Mouse (Mus musculus) hindlimb bud, embryonic 11.5 days (tissue): ENCODE results near the gene Timp2.
"Not testable (repeated sequence)": the region's sequence is repeated elsewhere in the genome, so short reads cannot be mapped to it uniquely, and the experiment has no call there.

Experiments used
- DNase-seq: peaks from one replicate; pipeline ENCODE4 v3.0.0-alpha.2; 2012; ENCODE audit warnings: low read depth, low spot score; ENCODE audit errors: extremely low spot score

Timp2 gene

GRCm38 (mm10) chr11:118355640-118356039 is at the start of gene Timp2:
TSS of gene Timp2 (minus strand) at chr11:118355740.
- DNase-seq = no peak

DNA sequence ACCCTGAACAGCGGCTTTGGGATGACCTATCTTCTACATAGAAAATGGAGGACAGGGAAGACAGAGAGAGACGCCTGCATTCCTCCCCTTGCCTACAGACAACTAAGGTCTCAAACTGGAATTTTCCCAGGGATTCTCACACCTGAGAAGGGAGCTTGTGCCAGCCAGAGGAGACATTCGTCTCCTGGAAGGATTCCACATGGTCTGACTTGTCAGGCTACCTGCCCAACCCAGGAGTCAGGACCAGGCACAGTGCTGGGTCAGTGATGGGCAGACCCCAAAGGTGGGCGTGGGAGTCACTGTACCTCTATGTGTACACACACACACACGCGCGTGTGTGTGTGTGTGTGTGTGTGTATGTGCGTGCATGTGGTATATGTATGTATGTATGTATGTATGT is 49.8 kb upstream of the Timp2 start:
- DNase-seq = no peak

GRCm38 (mm10) chr11:118403951-118404899 is 48.7 kb upstream of the Timp2 start:
- DNase-seq = no peak

GRCm38 (mm10) chr11:118403183-118403582 is 47.6 kb upstream of the Timp2 start:
- no peak for DNase-seq

GRCm38 (mm10) chr11:118401760-118402280 is 46.3 kb upstream of the Timp2 start, which contains the start of gene Lgals3bp:
TSS of gene Lgals3bp (minus strand) at chr11:118402092.
- no peak for DNase-seq

DNA sequence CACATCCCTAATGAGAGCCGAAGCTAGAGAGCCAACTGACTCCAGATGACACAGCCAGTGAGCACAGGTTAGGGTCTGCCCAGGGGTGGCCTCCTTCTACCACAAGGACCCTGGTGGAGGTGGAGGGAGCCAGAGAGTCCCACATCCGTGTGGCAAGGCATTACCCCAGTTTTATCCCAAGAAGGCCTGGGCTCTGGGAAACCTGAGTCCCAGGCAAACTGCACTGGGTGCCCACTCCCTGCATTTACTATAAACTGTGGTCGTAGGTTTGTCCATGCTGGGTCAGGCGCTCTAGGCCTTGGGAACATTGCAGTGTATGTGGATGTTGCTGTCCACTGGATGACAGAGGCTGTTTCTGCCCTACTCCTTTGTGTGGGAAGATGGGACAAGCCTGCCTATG is 45.7 kb upstream of the Timp2 start:
- no peak for DNase-seq

DNA sequence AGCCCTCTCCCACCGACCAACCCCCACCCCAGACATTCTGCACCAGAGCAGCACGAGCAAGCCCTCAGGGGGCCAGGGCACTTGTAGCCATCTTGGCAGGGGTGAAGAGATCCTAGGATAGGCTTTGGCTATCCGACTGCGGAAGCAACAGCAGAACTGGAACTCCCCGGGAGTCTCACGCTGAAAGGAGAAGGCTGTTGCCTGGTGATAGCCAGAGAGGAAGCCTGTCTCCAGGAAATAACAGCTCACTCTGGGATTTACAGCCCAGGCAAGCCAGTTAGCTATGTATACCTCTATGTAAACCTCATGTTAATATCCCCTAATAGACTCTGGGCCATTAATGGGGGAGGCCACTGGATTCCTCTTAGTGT is 45.0 kb upstream of the Timp2 start:
- no peak for DNase-seq

GRCm38 (mm10) chr11:118399891-118400565 is 44.5 kb upstream of the Timp2 start:
- DNase-seq = no peak

DNA sequence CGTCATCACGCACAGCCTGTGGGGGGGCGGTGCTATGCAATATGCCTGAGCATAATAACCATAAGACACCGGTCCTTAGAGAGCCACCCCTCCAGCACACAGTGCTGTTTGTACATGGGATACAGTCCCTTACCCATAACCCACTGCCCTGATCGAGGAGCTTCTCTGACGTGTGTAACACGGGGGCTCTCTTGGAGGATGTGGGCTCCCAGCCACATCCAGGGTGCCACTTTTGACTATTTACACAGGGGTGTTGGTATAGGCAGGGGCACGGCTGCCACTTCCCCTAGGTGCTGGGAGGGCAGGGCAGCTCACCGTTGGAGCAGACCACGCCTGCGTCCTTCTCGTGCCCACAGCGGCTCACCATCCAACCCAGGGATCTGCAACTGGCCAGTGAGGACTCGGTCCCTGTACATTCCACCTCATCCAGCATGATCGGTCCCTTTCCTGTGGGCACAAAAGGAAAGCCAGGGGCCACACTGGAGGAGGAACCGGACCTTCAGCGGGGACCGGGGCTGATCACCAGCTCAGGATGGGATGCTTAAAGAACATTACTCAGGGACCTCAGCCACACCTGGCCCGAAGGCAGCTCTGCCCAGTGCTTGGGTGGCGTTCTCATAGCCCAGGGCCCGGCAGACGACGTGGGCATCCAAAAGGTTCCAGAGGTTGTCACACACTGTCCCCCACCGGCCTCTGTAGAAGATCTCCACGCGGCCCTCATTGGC is 42.4 kb upstream of the Timp2 start:
- DNase-seq = no peak

- DNase-seq = no peak
Measured at GRCm38 (mm10) chr11:118394538-118394937, 39.0 kb upstream of the Timp2 start.

DNA sequence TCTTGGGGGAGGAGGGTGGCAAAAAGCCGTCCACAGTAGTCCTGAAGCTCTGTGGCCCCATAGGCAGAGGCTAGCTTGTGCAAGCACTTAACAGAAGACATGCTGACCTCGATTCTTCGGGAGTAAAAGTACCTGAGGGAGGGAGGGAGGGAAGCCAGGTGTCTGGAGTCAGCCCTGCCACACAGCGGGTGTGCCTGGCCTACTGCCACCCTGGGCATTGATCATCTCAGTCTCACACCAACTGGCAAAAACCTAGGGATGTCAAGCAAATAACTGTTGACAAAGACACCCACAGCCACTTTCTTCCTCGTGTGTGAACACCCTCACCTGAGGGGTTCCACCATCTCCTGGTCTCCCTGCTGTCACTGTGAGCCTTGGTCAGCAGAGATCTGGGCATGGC is 38.5 kb upstream of the Timp2 start:
- DNase-seq = no peak

DNA sequence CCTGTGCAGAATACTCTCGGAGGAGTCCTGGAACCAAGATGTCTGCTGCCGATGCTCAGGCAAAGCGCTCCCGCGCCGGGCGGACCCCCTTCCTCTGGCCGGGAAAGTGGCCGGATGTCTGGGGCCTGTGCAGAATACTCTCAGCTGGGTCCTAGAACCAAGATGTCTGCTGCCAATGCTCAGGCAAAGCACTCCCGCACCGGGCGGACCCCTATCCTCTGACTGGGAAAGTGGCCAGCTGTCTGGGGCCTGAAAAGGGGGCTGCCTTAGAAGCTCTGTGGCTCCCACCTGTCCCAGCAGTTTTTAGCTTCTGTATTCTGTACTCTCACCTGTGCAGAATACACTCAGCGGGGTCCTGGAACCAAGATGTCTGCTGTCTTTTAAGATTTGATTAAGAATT is 32.3 kb upstream of the Timp2 start:
- not testable (repeated sequence) for DNase-seq

DNA sequence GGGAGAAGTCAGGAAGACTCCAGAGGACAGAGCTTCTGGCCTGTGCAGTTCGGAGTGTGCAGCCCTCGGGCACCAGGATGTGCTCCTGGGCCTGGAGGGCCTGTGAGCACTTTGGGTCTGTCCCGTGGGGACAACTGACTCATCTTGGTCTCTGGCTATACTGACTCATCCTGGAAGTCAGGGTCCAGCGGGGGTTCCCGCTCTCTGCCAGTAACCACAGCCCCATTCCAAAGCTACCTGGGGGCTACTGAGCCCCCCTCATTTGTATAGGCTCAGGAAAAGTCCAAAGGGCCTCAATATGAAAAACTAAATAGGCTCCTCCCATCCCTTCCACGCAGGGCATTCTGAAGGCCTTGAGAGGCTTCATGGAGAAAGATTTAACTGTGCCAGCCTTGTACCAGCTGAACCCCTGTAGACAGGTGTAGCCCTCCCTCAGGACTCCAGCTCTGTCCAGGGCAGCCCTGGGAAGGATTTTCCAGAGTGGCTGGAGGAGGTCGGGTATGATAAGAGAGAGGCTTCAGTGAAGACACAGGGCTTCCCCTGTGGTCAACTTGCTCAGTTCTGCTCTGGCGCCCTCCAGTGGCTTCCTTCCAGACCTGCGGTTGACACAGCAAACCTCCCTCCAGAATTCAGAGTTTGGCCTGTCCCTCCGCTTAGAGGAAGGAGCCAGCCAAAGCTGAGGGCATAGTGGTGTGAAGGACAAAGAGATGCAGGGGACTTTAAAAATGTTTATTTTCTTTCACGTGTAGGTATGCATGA is 23.9 kb upstream of the Timp2 start:
- DNase-seq = no peak

- DNase-seq = no peak
Measured at GRCm38 (mm10) chr11:118378656-118379055, 23.1 kb upstream of the Timp2 start.

- not testable (repeated sequence) for DNase-seq
Measured at GRCm38 (mm10) chr11:118376323-118376722, 20.8 kb upstream of the Timp2 start.

DNA sequence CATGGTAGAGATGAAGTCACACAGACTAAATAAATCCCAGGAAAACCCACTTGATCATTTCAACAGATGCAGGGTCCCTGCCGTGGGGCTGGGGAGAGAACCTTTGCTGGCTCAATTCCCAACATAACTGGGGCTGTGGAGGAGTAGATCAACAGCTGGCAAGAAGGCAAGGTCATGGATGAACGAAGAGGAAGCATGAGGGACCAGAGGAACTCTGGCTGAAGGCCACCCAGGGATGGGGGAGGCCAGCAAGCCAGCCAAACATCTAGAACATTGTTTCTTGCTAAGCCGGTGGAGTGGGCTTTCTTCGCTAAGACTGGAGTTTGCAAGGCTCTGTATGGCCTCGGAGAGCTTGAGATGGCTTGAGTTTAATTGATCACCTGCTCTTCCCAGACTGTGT is 20.3 kb upstream of the Timp2 start:
- no peak for DNase-seq

- no peak for DNase-seq
Measured at GRCm38 (mm10) chr11:118375461-118375860, 19.9 kb upstream of the Timp2 start.

GRCm38 (mm10) chr11:118375006-118375405 is 19.5 kb upstream of the Timp2 start:
- no peak for DNase-seq

GRCm38 (mm10) chr11:118374506-118374905 is 19.0 kb upstream of the Timp2 start:
- no peak for DNase-seq

DNA sequence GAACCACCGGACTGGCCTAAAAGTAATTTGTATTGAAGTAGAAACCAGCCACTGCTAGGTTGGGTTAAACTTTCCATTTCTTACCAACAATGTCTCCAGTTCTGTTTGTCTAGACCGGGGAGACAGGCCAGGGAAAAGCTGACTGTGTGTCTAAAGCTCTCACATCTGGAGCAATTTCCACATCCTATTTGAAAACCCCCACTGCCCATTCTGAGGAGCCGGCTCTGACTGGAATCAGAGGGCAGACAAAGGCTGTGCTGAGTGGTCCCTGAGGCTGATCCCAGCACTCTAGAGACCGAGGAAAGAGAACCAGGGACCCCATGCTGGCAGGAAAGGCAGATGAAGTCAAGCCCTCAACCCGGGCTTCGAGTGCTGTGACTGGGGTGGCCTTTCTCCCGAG is 17.1 kb upstream of the Timp2 start:
- DNase-seq = no peak

DNA sequence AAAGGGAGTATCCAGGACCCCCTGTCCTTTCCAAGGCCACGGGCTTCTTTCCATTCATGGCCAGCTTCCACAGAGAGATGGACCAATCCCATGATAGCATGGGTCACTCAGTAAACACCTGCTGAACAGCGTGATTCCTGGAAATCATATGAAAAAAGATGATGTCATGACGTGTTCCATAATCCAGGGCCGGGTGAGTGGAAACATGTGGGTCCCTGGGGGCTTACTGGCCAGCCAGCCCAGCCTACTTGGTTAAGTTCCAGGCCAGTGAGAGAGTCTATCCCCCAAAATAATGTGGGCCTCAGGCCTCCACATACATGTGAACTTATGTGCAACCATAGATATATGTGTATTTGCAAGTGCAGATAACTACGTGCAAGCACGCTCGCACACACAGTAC is 16.3 kb upstream of the Timp2 start:
- DNase-seq = no peak
